Mouse (Mus musculus) gastrocnemius, adult 18-20 months (tissue): ENCODE results near the gene Tet3. TPM values are rescaled to one million over a fixed set of nuclear protein-coding genes. Genes with fewer than 3 reads are reported as not detected.

ENCODE experiments used
- DNase-seq: peaks from one replicate; pipeline ENCODE4 v3.0.0; 2021; ENCODE audit warnings: low spot score
- total RNA-seq, 2 experiments: library from RNA; stranded (reverse); gene quantifications; 2 replicates each; pipeline ENCODE4 v1.2.3; 2021

Tet3 gene
- total RNA-seq, 2 experiments from 2014 or later, result 10.9 to 13.4 TPM

DNA sequence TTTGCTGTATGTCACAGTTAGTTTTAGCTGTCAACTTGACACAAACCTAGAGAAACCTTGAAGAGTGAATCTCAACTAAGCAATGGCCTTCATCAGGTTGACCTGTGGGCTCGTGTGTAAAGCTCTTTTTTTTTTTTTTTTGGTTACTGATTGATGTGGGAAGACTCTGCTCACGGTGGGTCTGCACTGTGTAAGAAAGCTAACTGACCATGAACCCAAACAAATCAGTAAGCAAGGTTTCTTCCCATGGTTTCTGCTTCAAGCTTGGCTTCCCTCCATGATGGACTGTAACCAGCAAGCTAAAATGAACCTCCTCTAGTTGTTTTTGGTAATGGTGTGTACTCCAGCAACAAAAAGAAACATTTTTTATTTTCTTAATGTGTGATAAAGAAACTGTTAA is 20.3 kb upstream of the Tet3 start:
- DNase-seq, result no peak

DNA sequence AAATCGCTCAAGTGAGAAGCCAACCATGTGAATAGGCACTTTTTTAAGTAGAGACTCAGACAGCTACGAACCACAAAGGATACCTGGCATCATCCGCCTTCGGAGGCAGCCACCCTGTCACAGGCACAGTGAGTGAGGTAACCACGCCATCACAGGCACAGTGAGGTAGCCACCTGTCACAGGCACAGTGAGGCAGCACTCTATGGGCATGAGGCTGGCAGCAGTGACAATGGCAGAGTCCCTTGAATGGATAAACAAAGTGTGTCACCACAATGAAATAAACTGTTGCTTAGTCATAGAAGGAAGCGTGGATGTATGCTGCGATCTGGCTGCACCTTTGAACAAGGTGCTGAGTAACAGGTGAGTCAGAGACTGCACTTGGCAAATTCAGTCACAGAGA is 19.7 kb upstream of the Tet3 start:
- DNase-seq, result no peak

DNA sequence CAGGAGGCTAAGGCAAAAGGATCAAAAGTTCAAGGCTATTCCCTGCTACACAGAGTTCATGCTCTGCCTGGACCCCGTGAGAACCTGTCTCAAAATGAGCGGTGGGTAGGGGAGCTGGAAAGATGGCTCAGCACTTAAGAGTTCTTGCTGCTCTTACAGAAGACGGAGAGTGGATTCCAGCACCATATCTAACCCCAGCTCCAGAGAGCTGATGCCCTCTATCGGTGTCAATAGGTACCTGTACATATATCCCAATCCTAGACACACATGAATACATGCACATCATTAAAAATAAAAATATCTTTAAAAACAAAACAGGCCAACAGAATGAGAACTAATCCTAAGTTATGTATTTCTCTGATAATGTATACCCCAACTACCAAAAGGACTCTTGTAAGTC is 19.3 kb upstream of the Tet3 start:
- DNase-seq, result no peak

DNA sequence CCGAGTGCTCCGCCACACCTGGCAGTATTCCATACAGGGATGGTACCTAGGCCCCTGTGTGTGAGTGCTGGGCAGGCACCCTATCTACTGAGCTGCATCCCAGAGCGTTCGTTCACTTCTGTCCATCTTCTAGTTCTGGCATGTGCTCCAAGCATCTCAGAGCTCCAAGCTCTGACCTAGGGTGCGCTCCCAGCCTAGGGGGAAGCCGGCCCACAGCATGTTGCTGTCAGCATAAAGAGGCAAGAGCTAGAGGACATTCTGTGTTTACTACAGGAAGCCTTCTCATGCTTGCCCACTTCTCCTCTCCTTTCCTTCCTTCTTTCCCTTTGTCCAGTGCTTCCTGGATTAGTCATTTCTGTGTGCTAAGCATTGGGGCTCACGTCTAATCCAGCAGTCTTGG is 16.5 kb upstream of the Tet3 start:
- no peak for DNase-seq

DNA sequence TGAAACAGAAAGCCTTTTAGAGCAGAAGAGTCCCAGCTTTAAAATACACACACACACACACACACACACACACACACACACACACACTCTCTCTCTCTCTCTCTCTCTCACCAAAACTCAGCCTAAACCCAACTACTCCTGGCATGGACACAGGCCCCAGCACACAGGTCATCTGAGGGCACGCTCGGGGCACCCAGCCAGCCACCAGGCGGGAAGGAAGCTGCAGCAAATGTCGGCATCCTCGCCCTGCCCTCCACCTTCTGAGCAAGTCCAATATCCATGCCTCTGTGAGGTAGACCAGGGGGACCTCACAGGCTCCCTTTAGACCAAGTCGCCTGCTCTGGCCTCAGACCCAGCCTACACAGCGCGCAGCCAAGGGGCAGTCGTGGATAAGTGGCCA is 14.4 kb upstream of the Tet3 start:
- peak; percentile 43 for DNase-seq

DNA sequence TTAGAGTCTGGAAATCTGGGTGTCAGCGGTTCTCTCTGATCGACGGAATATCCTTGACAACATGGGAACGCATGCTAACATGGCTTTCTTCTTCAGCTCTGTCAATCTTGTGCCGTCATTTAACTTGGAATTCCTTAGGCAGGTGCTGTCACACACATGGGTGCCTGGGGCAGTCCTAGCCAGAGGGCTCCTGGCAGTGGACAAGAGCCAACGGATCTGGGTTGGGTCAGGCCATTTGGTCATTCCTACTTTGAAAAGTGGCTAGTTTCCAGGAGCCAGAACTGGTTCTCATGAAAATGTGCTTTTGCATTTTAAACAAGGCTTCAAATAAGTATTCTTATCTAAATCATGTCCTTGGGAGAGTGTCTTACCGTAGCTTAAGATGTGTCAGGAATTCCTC is 12.9 kb upstream of the Tet3 start:
- no peak for DNase-seq

DNA sequence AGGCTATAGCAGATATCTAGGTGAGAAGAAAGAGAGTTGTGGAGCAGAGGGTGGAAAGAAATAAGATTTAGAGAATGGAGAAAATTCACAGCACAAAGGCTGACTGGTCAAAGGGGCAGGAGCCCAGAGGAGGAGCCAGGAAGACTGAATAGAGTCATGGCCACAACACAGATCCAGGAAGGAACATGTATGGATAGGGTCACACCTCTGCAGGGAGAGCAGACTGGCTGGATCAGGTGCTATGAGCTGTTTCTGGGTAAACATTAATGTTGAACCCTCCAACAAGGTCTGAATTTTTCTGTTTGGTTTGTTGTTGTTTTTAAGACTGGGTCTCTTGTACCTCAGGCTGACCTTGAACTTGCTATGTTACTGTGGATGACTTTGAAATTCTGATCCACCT is 5.1 kb upstream of the Tet3 start:
- no peak for DNase-seq

DNA sequence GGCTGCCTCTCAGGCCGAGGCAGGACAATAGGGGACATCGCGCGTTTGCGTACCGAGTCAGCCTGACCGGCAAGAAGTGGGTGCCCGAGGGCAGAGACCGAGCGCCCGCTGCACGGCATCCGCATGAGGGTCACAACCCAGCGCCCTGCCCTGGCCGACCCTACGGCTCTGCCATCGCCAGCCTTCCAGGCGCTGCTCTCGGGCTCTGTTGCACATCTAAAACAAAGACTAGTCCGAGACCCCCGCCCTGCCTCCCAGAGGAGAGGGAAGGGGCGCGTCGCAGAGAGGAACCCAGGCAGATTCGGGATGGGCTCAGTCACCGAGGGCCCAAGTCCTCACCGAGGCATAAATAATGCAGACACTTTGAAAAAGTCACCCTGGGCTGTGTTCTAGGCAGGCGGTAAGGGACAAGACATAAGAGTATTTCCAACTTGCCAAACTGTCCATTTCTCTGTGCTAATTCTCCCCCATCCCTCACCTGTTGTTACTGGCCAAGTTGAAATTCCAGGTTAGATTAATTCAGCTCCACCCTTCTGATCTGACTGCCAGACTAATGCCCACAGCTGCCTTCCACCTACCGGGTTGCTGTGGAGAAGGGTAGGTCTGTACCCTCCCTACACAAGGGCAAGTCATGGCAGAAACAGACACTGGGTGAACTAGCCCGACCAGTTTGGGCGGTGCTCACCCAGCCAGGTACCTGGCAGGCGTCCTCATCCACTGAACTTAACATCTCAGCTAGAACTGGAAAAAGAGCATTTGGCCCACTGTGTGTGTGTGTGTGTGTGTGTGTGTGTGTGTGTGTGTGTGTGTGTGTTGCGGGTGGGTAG is 1.7 kb downstream of the Tet3 start:
- no peak for DNase-seq

DNA sequence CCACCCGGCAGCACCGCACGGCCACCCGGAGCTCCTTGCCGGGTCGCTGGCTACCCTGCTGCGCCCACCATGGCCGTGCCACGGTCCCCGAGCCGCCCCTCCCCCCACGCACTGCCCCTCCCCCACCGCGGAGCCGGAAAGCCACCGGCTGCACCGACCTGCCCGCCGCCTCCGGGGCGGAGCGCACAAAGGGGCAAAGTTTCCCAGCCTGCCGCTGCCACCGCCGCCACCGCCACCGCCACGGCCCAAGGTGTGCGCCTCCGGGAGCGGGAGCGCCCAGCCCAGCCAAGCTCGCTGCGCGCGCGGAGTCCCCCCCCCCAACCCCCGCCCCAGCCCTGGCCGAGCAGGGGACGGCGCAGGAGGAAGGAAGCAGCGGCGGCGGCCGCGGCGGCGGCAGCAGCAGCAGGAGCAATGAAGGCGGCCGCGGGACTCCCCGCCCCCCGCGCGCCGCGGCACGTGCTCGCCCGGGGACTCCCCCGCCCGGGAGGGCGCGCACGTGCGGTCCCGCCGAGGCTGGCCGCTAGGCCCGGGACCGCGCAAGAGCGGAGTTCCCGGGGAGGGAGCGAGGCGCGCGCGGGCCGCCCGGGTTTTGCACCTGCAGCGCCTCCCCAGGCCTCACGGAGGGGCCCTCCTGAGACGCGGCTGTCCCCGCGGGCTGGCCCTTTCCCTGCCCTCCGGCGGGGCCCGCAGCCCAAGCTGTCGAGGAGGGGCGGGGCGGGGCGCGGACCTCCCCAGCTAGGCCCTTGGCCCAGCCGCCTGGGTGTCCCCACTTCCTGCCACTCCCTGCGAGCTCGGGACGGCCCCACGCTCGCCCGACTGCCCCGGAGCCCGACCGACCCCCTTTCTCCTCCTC is 2.5 kb downstream of the Tet3 start:
- DNase-seq, result peak; percentile 60

DNA sequence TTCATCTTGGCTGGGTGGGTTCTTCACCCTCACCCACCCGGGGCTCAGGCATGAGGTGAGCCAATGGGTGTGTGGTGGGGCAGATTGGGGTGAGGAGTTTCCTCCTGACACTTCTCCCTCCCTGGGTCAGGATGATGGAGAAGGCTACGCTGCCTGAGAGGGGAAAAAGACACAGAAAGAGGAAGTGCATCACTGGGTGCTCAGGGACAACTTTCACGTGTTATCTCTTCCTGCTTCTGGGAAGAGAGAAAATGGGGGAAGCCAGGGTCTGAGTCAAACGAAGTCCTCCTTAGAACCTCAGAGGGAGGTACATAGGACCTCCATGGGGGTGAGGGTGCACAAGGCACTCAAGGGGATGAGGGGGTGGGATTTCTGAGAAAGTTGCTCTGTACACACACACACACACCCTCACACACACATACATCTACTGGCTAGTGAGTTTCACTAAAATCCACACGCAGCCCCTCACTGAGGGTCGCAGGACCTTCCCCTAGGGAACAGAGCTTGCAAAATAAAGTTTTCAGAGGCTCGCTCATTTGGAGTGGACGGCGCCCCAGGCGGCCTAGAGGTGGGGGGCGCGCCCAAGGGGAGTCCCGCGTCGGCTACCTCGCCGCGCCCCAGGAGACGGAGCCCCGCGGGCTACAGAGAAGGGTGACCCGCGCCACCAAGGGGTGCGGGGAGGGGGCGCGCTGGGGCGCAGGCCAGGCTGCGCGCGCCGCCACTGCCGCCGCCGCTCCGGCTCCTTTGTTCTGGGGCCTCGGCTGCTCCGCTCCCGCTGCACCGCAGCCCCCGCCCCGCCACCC is 3.4 kb downstream of the Tet3 start:
- DNase-seq, result no peak

DNA sequence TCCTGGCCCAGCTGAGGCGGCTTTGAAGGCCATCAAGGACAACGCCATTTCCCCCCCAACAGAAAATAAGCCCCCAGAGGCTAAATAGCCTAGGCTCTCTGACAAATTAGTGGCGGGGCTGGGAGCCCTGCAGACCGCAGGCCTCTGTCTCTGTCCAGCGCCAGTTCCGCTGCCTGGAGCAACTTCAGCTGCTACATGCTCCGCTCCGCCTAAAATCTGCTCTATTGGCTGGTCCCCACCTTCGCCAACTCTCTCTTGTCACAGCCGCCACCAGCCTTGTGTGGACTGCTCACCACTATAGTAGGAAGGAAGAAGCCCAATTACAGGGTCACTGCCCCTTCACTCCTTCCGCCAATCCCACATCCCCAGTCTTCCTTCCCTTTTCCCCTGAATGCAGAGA is 5.2 kb downstream of the Tet3 start:
- DNase-seq, result no peak

DNA sequence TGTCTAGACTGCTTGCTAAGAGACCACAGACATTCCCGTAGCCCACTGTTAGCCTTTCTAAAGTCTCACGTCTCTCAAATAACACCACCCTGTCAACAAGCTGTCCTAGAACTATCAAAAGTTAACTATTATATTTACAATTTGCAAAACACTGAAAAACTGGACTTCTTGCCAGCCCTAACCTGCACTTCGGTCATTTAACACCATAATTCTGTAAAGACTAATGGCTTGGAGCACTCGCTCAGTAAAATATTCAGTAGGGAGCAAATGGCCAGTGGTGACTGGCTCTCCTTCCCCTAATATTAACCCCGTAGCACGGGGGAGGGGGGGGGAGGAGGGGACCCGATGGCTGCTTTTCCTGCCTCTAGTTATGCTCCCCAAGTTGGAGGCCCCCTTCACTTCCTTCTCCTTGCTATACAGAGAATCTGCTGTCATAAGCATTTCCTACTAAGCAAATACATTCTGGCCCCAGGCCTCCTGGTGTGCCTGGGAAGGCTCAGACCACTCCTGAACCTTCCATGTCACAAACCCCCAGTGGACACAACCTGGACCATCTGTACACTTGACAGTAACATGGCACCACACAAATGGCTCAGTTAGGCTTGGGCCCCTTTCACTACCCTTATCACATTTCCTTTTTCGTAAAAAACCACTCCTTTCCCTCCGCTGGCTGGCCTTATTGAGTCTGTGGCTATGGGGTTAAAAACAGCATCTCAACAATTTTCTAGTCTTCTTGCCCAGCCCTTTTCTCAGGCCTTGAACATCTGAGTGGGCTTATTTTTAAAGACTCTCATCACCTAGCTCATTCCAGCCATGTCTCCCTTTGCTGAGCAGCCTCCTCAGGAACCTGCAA is 8.2 kb downstream of the Tet3 start:
- no peak for DNase-seq

DNA sequence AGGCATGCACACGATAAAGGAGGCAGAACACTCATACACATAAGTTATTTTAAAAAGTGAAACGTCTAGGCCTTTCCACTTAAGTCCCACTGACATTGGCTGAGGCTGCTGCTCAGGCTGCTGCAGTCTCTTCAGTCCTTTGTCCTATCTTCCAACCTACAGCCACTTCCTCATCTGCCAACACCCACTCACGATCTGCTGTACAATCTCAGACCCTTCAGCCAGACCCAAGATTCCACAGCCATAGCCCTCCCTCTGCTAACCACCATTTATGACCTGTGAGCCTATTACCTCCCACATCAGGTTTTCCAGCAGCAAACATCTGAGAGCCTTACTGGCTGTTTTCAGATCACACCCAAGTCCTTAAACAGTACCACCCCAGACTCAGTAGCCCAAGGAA is 9.4 kb downstream of the Tet3 start:
- DNase-seq, result no peak

DNA sequence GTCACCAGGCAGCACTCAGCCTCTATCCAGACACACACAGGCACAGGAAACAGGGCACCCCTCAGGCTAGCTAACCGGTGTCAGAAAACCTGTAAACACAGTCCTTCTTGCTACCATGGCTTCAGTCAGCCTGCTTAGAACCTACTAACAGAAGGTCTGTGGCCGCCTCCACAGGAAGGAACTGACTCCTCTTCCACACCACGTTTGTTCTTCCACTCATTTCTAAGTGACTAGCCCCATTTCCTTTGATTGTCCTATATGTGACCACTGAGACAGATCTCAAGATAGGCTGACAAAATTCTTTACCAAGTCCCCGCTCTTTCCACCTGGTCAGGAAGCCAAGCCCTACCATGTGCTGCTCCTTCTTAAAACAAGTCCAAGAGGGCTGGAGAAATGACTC is 10.0 kb downstream of the Tet3 start:
- DNase-seq, result no peak

DNA sequence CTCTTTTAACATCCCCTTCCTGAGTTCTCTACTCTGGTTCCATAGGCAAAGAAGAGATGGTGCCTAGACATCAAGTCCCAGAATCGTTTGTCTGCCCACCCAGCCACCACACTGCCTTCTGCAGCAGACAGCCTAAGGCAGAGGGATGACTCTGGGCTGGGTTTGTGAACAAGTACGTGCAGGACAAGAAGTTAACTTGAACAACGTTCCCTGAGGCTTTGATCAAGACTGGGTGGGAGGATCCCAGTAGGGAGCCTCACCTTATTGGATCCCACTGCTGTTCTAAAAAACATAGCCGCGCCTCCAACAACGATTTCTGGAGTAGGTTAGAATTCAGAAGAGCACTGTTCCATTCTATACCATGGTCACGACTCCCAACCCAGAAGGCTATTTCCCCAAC is 11.9 kb downstream of the Tet3 start:
- DNase-seq, result no peak

DNA sequence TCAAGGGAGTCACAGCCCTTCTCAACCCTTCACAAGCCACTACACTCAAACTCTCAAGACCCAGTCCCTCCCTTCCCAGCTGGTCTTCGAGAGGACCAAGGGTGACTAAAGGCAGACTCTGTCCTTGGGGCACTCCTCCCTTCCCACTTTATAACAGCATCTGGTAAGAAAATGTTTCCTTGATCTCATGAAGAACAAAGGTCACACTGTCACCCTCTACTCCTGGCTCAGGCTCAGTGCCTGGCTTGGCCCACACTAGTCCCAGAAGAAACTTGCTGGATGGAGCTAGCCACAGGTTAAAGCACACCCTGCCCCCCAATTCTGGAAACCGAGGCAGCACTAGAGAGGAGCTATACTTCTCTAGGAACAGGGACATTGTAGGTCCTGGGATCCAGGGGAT is 13.1 kb downstream of the Tet3 start:
- no peak for DNase-seq

DNA sequence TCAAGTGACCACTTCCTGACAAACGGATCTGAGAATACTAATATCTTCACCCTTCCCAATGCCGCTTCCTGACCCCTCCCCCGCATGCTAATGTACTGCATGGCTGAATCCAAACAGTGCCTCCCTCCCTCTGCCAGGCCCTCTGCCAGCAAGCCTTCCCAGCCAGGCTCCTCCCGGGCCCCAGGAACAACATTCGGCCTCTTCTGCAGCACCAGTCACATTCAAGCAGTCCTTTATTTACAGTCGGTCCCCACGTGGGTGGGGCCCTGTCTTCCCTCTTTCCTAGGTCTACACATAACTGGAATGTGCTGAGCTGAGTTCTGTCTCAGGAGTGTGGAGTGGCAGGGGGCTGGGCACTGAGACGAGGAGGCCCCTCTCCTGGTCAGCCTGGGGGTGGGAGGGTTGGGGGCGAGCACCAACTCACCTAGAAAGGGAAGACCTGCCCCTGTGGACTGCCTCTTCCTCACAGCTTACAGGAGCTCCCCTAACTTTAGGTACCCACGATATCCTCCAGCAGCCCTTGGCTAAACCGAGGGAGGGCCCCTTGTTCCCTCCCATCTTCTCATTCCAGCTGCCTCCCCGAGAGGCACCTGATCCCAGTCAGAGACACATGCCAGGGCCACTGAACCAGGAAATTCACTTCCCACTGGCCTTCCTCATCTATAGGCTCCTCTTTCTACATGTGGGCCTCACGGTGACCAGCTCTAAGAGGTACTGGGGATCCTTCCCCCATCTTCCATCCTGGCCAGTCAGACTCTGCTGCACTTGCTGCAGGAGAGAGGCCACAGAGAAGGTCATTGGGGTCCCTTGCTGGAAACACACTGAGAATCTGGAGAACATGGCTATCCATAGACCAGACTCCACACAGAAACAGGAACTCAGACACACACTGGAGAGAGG is 15.2 kb downstream of the Tet3 start:
- peak; percentile 66 for DNase-seq

DNA sequence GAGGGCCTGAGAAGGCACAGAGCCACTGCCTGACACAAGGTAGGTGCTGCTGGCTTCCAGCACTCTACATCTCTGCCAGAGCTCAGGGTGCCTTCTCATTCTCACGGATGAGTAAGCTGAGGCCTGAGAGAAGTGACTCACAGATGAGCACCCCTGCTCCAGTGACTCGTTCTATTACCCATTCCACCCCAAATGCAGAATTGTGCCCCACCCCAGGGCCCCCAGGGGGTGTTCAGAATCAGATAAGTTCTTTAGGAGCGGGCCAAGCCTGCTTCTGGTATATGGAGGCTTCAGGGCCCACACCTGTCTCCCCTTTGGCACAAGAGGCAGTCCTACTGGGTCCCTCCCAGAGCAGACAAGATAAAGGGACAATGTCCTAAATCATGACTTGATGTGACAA is 16.2 kb downstream of the Tet3 start:
- no peak for DNase-seq

DNA sequence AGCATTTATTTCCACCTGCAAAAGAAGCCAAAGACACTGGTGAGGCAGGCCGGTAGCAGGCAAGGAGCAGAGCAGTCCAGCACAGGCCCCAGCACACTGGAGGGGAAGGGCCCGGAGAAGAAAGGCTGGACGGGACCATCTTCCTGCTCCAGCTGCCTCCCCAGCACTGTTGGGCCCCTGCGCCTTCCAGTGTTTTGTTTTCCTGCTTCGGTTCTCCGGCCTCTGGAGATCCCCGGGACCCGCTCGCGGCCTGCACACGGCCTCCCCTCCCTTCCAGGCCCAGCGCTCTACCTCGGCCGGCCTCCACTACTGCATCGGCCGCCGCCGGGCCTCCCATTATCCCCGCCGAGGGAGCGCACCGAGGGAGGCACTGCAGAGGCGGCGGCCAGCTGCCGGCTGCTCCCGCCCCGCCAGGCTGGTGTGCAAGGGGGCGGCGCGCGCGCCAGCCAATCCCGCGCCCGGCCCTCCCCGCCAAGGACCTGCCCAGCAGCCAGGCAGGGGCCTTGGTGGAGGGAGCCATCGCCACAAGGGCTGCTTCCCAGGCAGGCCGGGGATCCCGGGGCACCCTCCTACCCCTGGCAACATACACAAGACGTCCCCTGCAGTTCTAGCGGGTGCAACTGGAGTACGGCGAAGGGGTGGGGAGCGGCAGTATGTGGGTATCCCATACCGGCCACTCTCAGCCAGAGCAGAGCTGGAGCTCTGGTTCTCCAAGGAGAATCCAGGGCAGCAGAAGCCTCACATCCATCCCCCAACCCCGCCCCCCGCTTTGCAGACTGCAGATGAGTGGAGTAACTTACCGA is 17.4 kb downstream of the Tet3 start:
- DNase-seq, result peak; percentile 89
